Mouse (Mus musculus) cerebellum, adult 2 months (tissue): ENCODE data around the gene Cyp2w1. TPM values are rescaled to one million over a fixed set of nuclear protein-coding genes. Genes with fewer than 3 reads are reported as not detected.

Experiments
- DNase-seq, 2 experiments: peaks; one replicate each; pipeline ENCODE4 v3.0.0; 2021
- H3K27ac ChIP-seq: fragments of 200-500 bp; 2 replicates; pipeline ENCODE4 v1.5.1; 2012; ENCODE audit warnings: low read length, control low read depth, inconsistent platforms; ENCODE audit not compliant: insufficient read depth
- H3K27me3 ChIP-seq: fragments of 200-500 bp; 2 replicates; pipeline ENCODE4 v1.6.1; 2012; ENCODE audit warnings: inconsistent platforms, mild to moderate bottlenecking, low read length, moderate library complexity; ENCODE audit not compliant: control insufficient read depth, insufficient read depth
- H3K4me1 ChIP-seq: fragments of 200-500 bp; 2 replicates; pipeline ENCODE4 v1.6.1; 2011; ENCODE audit warnings: low read length; ENCODE audit not compliant: control insufficient read depth, insufficient read depth
- H3K4me3 ChIP-seq: fragments of 200-500 bp; replicated peaks from 2 replicates; pipeline ENCODE3; 2011; ENCODE audit warnings: mild to moderate bottlenecking, low read depth, low read length, control low read depth; ENCODE audit not compliant: insufficient read depth
- CTCF ChIP-seq: fragments of 200-500 bp; IDR thresholded peaks from 2 replicates; pipeline ENCODE4 v1.5.1; 2011; ENCODE audit warnings: low read depth, mild to moderate bottlenecking, control low read depth, low read length, moderate library complexity, borderline replicate concordance; ENCODE audit not compliant: insufficient read depth
- POLR2A ChIP-seq: fragments of 200-500 bp; IDR thresholded peaks from 2 replicates; pipeline ENCODE4 v1.6.1; 2011; ENCODE audit warnings: low read length, control low read depth, borderline replicate concordance; ENCODE audit not compliant: insufficient read depth
- WGBS: fragments of 180-500 bp; shearing (Covaris S2); methylation state at CpG from one replicate; pipeline ENCODE4 v1.1.7; 2018; 5-methylcytosine and 5-hydroxymethylcytosine counted together
- polyA plus RNA-seq: library from polyadenylated mRNA; depleted of rRNA; stranded (reverse); fragments of >200 nt; gene quantifications from 2 replicates; pipeline ENCODE4 v1.2.3, GENCODE M21; 2012

Gene Cyp2w1
- polyA plus RNA-seq, 1 experiment = not detected

DNA sequence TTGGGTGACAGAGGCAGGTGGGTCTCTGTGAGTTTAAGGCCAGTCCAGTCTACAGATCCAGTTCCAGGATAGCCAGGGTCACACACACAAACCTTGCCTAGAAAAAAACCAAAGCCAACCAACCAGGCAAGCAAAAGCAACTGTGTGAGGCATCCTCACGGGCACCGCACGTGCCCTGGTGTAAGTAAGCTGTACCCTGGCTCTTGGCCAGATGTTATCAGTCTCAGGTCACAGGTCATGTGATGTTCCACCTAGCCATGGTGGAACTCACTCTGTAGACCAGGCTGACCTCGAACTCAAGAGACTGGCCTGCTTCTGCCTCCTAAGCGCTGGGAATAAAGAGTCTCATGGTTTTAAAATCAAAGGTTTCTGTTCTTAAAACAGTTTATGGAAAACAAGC is 6.8 kb downstream of the Cyp2w1 start:
- DNase-seq = no peak
- Histone ChIP-seq H3K27ac (no peak overlapping the region), H3K27me3 (no peaks in the 10 kb centered on the region), H3K4me1 (peaks cover 17% of the 10 kb centered on the region), H3K4me3 (no peak overlapping the region)
- 83% methylated on average over 5 of the region's 5 CpGs for WGBS
- TF ChIP-seq CTCF = no peak
- no peak for TF ChIP-seq POLR2A

DNA sequence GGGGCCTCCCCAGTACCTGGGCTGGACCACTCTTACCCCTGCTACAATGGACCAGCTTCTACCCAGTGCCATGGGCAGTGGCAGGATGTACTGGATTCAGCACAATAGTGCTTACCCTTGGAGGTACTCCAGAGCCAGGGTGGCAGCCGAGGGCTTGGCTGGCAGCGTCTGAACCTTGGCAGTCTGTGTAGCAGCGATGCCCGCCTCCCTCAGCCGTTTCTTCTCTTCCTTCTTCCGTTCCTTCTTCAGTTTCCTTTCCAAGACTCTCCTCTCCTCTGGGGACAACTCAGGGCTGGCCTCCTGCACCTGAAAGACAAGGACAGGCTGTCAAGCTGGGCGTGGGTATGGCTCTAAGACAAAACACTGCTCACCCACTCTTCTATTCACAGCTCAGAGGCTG is 11.4 kb downstream of the Cyp2w1 start:
- Histone ChIP-seq H3K27ac (no peak overlapping the region), H3K4me1 (peaks cover 19% of the 10 kb centered on the region), H3K27me3 (no peaks in the 10 kb centered on the region), H3K4me3 (peak overlapping the region; percentile 31)
- DNase-seq = peak in 1 of 2 experiments; percentile 49
- 4% methylated on average over 7 of the region's 7 CpGs for WGBS
- TF ChIP-seq CTCF (no peak), POLR2A (no peak)

DNA sequence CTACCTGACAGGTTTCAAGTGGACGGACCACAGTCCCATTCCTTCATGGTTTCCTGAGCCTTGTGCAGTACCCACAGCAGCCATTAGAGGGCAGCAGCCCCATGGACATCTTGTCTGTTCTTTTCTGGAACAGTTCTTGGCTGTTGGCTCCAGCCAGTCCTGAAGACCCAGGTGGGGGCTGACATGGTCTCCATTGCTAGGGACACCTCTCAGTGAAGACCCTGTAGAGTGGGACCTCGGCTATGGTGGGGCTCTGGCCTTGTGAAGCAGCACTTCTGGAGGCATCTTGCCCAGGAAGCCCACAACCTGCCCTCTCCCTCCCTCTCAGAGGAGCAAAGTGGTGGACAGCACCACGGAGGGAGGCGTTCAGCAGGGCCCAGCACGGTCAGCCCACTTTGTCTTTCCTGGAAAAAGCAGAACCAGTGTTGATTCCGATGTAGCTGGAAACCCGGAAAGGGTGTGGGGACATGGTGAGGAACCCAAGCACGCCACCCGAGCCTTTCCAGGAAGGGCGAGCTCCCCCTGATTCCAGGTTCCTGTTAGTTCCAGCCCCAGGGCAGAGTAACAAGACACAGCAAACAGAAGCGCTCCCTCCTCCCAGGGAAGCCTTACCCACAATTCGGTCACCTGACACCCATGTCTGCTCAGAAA is 12.0 kb downstream of the Cyp2w1 start:
- TF ChIP-seq POLR2A (no peak), CTCF (peak; percentile 99)
- Histone ChIP-seq H3K27ac (peak overlapping the region; percentile 8; the same call in 1 of the 2 replicates), H3K4me1 (peaks cover 20% of the 10 kb centered on the region), H3K27me3 (no peaks in the 10 kb centered on the region), H3K4me3 (no peak overlapping the region)
- 33% methylated on average over 12 of the region's 12 CpGs for WGBS
- DNase-seq = peak; percentile 82 to 93

DNA sequence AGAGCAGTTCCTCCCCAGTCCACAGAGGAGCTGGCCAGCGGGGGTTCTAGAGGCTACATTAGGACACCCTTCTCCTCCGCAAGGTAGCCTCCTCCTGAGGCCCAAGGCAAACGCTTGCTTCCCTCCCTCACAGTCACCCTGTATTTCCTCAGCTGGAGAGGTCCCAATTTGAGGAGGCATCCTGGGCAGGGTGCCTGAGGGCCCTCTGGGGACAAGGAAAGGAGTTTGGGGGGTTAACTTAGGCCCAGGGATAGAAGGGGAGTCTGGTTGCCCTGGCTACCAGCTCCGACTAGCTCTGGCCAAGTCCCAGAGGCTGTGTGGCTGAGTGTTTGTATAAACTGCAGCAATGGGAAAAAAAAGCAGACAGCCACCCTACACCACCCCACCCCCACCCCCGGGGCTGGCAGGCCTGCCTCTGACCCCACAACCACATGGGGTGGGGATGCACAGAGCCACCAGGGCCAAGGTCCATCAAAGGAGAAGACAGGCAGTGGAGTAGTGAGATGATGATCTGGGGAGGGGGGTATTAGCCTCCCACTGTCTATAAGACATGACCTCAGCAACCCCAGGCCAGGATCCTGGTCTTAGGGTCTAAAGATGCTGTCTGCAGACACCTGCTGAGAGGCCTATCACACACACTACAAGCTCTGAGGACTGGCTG is 12.6 kb downstream of the Cyp2w1 start:
- 43% methylated on average over 5 of the region's 5 CpGs for WGBS
- Histone ChIP-seq H3K4me3 (no peak overlapping the region), H3K27me3 (no peaks in the 10 kb centered on the region), H3K27ac (no peak overlapping the region), H3K4me1 (peaks cover 20% of the 10 kb centered on the region)
- DNase-seq = peak in 1 of 2 experiments; percentile 31
- TF ChIP-seq CTCF = no peak
- TF ChIP-seq POLR2A = no peak

DNA sequence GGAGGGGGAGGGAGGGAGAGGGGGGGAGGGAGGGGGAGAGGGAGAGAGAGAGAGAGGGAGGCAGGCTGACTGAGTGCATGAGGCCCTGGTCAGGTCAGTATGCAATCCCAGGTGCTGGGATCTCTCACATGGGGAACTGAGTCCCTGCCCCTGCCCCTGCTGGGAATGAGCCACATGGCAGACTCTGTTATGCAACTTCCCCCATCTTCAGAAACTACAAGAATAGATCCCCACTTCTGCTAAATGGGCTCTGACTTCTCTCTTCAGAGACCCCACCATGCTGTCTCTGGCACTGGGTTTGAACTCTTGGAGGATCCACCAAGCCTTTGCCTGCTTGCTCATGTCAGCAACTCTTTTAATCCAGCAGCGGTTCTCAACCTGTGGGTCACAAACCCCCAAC is 13.4 kb downstream of the Cyp2w1 start:
- Histone ChIP-seq H3K27me3 (no peaks in the 10 kb centered on the region), H3K4me1 (peaks cover 20% of the 10 kb centered on the region), H3K27ac (no peak overlapping the region), H3K4me3 (no peak overlapping the region)
- TF ChIP-seq POLR2A (no peak), CTCF (no peak)
- 88% methylated on average over 1 of the region's 1 CpGs for WGBS
- no peak for DNase-seq

DNA sequence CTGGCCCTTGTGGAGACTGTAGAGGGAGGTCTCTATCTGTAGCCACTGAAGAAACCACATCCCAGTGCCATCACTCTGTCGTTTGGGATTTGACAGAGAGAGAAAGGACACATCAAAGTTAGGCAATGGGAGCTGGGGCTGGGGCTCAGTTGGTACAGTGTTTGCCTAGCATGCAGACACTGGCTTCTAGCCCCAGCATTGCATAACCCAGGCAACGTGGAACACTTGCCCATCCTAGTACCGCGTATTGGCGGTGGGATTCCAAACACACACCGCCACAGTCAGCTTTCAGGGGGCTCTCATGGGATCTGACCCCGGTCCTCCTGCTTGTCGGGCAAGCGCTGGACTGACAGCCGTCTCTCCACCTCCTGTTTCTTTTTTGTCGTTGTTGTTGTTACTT is 14.1 kb downstream of the Cyp2w1 start:
- Histone ChIP-seq H3K27ac (no peak overlapping the region), H3K4me1 (peaks cover 20% of the 10 kb centered on the region), H3K27me3 (no peaks in the 10 kb centered on the region), H3K4me3 (no peak overlapping the region)
- WGBS = 68% methylated on average over 11 of the region's 11 CpGs
- TF ChIP-seq CTCF (no peak), POLR2A (no peak)
- DNase-seq = no peak

DNA sequence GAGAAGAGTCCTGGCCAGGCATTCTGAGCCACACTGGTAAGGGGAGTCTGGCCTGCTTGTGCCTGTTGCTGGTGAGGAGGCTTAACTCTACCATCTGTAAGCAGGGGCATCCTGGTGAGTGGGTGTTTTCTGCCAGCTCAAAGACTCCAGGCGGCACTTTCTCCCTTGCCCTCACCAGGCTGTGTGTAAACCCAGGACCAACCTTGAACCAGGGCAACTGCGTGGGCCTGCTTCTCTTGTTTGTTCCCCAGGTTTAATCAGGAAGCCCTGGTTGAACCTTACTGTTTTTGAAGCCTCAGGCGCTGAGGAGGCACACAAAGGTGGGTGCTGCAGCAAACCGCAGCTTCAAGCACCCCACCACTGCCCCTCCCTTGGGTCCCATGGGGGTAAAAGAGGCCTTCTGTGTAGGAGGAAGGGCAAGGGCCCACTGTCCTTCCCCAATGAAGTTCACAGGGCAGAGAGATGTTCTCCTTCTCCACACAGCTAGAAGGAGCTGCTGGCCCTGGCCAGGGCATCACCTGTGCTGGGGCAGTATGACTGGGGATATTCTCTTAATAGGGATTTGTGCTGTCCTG is 15.6 kb downstream of the Cyp2w1 start:
- no peak for DNase-seq
- 82% methylated on average over 4 of the region's 4 CpGs for WGBS
- no peak for TF ChIP-seq POLR2A
- no peak for TF ChIP-seq CTCF
- Histone ChIP-seq H3K27ac (no peak overlapping the region), H3K4me1 (peaks cover 20% of the 10 kb centered on the region), H3K27me3 (no peaks in the 10 kb centered on the region), H3K4me3 (no peak overlapping the region)
